Mouse (Mus musculus) activated CD4-positive, CD25-positive, alpha-beta regulatory T cell, adult 9 weeks (primary cell): ENCODE measurements around the gene Zfyve19. TPM values are rescaled to one million over a fixed set of nuclear protein-coding genes. Genes with fewer than 3 reads are reported as not detected.

Experiments used
- polyA plus RNA-seq: library from polyadenylated mRNA; unstranded; fragments of 100-300 nt; shearing (Covaris generic); gene quantifications from one replicate; pipeline ENCODE4 v1.2.1, GENCODE M21; 2017

Zfyve19 gene
- polyA plus RNA-seq: 58.9 TPM

DNA sequence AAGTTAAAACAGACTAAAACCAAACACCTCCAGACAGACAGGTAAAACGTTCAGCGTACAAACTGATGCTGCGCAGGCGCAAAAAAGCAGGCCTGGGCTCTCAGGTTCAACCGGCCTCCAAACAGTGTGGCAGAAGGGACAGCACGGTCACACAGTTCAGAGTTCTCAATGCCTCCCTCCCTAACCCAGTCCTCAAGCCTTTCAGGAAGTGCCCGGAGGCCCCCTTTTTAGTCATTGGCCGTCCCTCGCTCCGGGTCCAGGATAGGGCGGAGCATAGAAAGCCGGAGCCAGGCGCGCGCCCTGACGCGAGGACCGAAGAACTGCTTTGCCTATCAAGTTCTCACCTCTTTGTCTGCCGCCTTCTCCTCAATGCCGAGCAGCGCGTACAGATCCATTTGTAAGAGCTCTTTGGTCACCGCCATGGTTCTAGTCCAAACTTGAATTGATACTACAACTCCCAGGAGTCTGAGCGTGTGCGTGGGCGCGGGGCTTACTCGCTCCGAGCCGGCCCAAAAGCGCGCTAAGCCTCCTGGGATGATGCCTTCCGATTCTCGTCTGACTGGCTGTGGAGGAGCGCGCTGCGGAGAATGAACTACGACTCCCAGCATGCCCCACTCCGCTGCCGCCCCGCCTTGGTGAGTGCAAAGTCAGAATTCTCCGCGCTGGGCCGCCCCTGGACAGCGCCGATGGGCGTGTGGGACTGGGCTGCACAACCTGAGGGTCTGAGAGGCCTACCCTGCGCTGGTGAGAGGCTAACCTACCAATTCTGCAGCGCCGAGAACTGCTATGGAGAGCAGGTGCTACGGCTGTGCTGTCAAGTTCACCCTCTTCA lies at the start of gene Zfyve19, which contains the start of gene Dnajc17:
Zfyve19 (plus strand) TSS at position 274 of the 832 bp plus-strand sequence.
Dnajc17 (minus strand) TSS at position 452 of the 832 bp plus-strand sequence.

DNA sequence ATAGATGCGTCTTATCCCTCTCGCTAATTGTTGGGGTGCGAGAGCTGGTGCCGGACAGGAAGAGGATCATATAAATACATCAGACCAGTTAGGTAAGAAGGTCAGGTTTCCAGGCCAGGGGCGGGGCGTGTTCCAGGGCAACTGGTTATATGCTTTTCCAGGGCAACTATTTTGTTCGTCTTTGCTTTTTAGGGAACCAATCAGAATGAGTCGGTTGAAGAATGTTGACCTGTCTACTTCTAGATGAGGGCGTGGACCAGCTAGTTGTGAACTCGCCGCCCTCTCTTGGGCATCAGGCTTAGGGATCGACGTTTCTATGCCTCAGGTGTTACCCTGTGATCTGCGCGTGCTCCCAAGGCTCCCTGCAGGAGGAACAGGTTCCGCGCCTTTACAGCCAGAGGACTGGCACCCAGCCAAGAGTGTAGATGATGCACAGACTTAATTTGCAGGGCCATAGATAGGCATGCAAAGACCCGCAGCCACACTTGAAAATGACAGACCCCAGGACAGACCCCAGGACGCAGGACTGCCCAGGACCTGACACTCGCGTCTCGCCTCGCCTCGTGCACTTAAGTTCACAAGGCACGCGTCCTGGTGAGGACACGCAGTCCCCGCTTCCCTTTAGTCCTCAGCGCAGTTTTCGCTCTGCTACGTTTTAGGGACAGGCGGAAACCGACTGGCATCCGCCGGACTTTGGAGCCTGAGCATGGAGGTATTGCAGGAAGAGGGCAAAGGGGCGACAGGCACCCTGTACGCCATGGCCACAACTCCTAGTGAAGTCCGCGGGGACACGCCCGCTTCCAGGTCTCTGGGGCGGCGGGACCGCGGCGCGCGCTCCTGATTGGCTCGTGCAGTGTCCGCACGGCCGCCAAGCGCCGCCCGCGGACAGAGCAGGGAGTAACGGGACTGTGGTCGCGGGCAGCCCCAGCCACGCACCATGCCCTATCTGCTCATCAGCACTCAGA lies 41.2 kb upstream of the Zfyve19 start, which contains the start of gene Gchfr:
Gchfr (plus strand) TSS at position 873 of the 965 bp plus-strand sequence.

DNA sequence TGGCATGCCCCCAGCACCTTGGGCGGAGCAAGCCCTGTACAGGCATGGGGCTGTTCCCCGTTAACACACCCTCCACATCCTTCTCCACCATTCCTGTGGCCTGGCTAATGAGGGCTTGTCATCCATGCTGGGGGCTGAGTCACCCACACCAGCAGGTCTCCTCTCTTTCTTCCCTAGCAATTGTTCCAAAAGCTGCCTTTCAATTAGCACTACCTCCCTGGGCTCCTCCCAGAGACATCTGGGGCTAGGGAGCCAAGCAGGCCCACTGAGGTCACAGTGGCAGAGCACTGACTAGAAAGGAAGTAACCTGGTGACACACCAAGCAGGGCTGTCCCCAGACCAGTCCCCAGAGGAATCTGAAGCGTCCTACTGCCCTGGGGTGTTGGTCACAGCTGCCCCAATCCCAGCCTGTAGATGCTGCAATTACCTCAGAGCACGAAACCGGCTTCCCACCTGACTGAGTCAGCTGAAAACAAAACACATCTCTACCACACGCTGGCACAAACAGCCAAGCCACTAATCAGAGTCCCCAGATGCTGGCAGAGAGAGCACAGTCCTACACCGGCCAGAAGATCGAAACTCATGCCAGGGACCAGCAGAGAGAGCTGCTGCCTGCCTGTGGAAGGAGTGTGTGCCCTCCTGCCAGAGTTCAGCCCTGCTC lies 34.3 kb upstream of the Zfyve19 start, which contains the start of gene Gm14137:
Gm14137 (plus strand) TSS at position 519 of the 661 bp plus-strand sequence.

DNA sequence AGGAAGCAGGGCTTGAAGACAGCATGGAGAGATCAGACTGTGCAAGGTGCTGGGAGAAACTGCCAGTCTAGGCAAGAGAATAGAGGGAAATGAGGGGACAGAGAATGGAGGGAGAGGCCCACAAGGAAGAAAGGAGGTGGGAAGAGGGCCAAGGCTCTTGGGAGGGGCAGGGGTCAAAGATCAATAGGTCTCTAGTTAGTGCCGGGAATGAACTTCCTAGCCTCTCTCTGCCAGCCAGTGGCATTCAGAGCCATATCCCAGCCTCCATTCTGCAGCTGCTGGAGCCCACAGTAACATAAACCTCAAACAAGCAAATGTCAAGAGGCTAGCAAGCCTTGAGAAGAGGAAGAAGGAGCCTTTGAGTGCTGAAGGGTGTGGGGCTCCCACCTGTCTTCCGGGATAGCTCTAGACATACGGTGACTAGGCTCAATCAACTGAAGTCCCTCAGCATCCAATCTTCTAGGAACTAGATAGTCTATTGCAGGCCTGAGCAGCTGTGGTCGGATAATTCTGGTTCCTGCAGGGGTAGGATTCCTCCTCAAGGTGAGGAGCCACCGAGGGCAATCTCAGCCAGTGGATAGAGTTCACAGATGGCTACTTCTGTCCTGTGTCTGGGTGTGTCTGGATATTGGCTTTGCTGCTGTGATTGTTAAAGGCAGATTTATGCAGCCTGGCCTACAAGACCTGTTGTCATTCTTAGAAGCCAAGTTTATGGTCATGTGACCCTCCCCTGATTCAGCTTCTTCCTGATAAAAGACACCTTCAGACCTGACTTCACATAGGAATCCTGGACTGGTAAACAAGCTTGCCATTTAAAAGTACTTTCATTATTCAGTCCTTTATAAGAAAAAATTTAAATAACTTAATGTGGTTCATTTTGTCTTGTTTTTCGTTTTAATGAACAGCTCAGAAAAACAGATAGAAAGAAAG lies 21.6 kb downstream of the Zfyve19 start, which contains the start of gene Ppp1r14d:
Ppp1r14d (minus strand) TSS at position 132 of the 930 bp plus-strand sequence.

DNA sequence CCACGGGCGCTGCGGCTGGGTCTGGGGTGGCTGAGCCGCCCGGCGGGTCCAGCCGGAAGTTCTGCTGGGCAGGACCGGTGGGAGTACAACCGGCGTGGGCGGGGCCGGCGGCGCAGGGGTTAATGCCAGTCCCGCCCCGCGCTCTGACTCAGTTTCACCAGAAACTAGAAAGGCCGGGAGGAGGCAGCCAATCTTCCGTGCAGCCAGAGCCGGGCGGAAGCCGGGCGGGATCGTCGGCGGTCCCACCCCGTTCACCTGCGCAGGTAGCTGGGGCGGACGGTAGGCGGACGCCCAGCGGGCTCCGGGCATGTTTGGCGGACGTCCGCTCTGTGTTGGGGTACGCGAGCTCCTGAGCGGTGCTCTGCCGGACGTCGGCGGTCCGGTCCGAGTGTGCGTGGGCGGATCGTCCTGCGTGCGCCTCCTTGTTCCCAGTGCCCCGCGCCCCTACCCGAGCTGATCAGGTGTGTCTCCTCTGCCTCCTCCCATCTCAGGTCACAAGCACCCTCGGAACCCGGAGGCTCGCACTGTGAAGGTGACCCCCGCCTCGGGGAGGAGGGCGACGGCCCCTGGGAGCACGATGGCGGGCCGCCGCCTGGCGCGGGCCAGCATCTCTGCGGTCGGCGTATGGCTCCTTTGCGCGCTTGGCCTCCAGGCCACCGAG lies 28.9 kb downstream of the Zfyve19 start, which contains the start of gene Spint1:
Spint1 (plus strand) TSS at position 153 of the 661 bp plus-strand sequence.

Other genes with a start within 250 kb of the Zfyve19 start
- gene Ccdc32, start 179.2 kb upstream of the Zfyve19 start, polyA plus RNA-seq: 27.6 TPM
- 2.4 TPM for gene Rpusd2, start 173.8 kb upstream of the Zfyve19 start, polyA plus RNA-seq
- 4.8 TPM for gene Knl1, start 161.5 kb upstream of the Zfyve19 start, polyA plus RNA-seq
- gene Rad51, start 95.8 kb upstream of the Zfyve19 start, polyA plus RNA-seq: 10.9 TPM
- 26.0 TPM for gene Rmdn3, start 51.6 kb upstream of the Zfyve19 start, polyA plus RNA-seq
- gene Gchfr, start 40.8 kb upstream of the Zfyve19 start, polyA plus RNA-seq: not detected
- gene Gm14137, start 34.1 kb upstream of the Zfyve19 start, polyA plus RNA-seq: 0.73 TPM
- 14.4 TPM for gene Dnajc17, start 178 bp downstream of the Zfyve19 start, polyA plus RNA-seq
- gene Ppp1r14d, start 21.3 kb downstream of the Zfyve19 start, polyA plus RNA-seq: not detected
- not detected for gene Spint1, start 28.7 kb downstream of the Zfyve19 start, polyA plus RNA-seq
- gene Rhov, start 62.7 kb downstream of the Zfyve19 start, polyA plus RNA-seq: 0.27 TPM
- gene Vps18, start 80.1 kb downstream of the Zfyve19 start, polyA plus RNA-seq: 17.7 TPM
- 0.12 TPM for gene Dll4, start 117.2 kb downstream of the Zfyve19 start, polyA plus RNA-seq
- gene Chac1, start 142.6 kb downstream of the Zfyve19 start, polyA plus RNA-seq: 0.17 TPM